Mouse (Mus musculus): ENCODE data around the gene Fkrp. TPM values are rescaled to one million over a fixed set of nuclear protein-coding genes. Genes with fewer than 3 reads are reported as not detected.

Fkrp gene
- polyA plus RNA-seq, 1 experiment from 2014 or later: 25.4 TPM

GRCm38 (mm10) chr7:16794886-16795285, 21.6 kb downstream of the Fkrp start:
- WGBS: 92% methylated on average over 5 of the region's 5 CpGs
- no peaks in the 10 kb centered on the region for H3K9me3 ChIP-seq (ENCODE audit: control insufficient read depth, low read length)

GRCm38 (mm10) chr7:16793010-16793725, 23.4 kb downstream of the Fkrp start:
- Histone ChIP-seq H3K4me3 (ENCODE audit: low read depth, low read length) (no peak overlapping the region), H3K4me2 (ENCODE audit: low read depth, severe bottlenecking) (no peak overlapping the region), H3K27me3 (ENCODE audit: control insufficient read depth, insufficient read depth, low read length) (no peaks in the 10 kb centered on the region), H3K36me3 (ENCODE audit: control insufficient read depth, insufficient read depth, low read length) (peaks cover 10% of the 10 kb centered on the region), H3K9me3 (ENCODE audit: control insufficient read depth, low read length) (no peaks in the 10 kb centered on the region), H3K9ac (ENCODE audit: low read length) (no peak overlapping the region), H3K27ac (replicated peaks; ENCODE audit: low read depth, low read length) (no peak overlapping the region), H3K4me1 (ENCODE audit: control insufficient read depth, insufficient read depth, low read length) (no peaks in the 10 kb centered on the region)
- WGBS: 87% methylated on average over 19 of the region's 19 CpGs
- DNase-seq (ENCODE audit: low spot score) (no peak), ATAC-seq (ENCODE audit: insufficient number of reproducible peaks, low FRiP score, low TSS enrichment, low read depth) (no peak)

More at GRCm38 (mm10) chr7:16794886-16795285, 21.6 kb downstream of the Fkrp start:
- Histone ChIP-seq H3K27ac (replicated peaks; ENCODE audit: low read depth, low read length) (no peak overlapping the region), H3K4me2 (ENCODE audit: low read depth, severe bottlenecking) (no peak overlapping the region), H3K4me1 (ENCODE audit: control insufficient read depth, insufficient read depth, low read length) (no peaks in the 10 kb centered on the region), H3K4me3 (ENCODE audit: low read depth, low read length) (no peak overlapping the region), H3K9ac (ENCODE audit: low read length) (no peak overlapping the region), H3K36me3 (ENCODE audit: control insufficient read depth, insufficient read depth, low read length) (peaks cover 11% of the 10 kb centered on the region), H3K27me3 (ENCODE audit: control insufficient read depth, insufficient read depth, low read length) (no peaks in the 10 kb centered on the region)
- no peak for ATAC-seq (ENCODE audit: insufficient number of reproducible peaks, low FRiP score, low TSS enrichment, low read depth)
- no peak for DNase-seq (ENCODE audit: low spot score)

- Histone ChIP-seq H3K27ac (replicated peaks; ENCODE audit: low read depth, low read length) (no peak overlapping the region), H3K4me3 (ENCODE audit: low read depth, low read length) (no peak overlapping the region), H3K9ac (ENCODE audit: low read length) (no peak overlapping the region), H3K9me3 (ENCODE audit: control insufficient read depth, low read length) (no peaks in the 10 kb centered on the region), H3K27me3 (ENCODE audit: control insufficient read depth, insufficient read depth, low read length) (no peaks in the 10 kb centered on the region), H3K4me1 (ENCODE audit: control insufficient read depth, insufficient read depth, low read length) (no peaks in the 10 kb centered on the region), H3K4me2 (ENCODE audit: low read depth, severe bottlenecking) (no peak overlapping the region), H3K36me3 (ENCODE audit: control insufficient read depth, insufficient read depth, low read length) (peaks cover 8% of the 10 kb centered on the region)
- DNase-seq (ENCODE audit: low spot score): no peak
- WGBS: 81% methylated on average over 5 of the region's 5 CpGs
- no peak for ATAC-seq (ENCODE audit: insufficient number of reproducible peaks, low FRiP score, low TSS enrichment, low read depth)
These were observed 24.2 kb downstream of the Fkrp start for GRCm38 (mm10) chr7:16792316-16792715.

- Histone ChIP-seq H3K36me3 (ENCODE audit: control insufficient read depth, insufficient read depth, low read length) (0 out of 2 replicates have a peak, but pooled peaks cover 4% of the 10 kb centered on the region), H3K4me3 (ENCODE audit: low read depth, low read length) (no peak overlapping the region), H3K27me3 (ENCODE audit: control insufficient read depth, insufficient read depth, low read length) (no peaks in the 10 kb centered on the region), H3K27ac (replicated peaks; ENCODE audit: low read depth, low read length) (no peak overlapping the region), H3K4me1 (ENCODE audit: control insufficient read depth, insufficient read depth, low read length) (peaks cover 22% of the 10 kb centered on the region), H3K9me3 (ENCODE audit: control insufficient read depth, low read length) (no peaks in the 10 kb centered on the region), H3K9ac (ENCODE audit: low read length) (no peak overlapping the region), H3K4me2 (ENCODE audit: low read depth, severe bottlenecking) (no peak overlapping the region)
- DNase-seq (ENCODE audit: low spot score) (no peak), ATAC-seq (ENCODE audit: insufficient number of reproducible peaks, low FRiP score, low TSS enrichment, low read depth) (no peak)
- 89% methylated on average over 8 of the region's 8 CpGs for WGBS
These were observed 30.9 kb downstream of the Fkrp start for GRCm38 (mm10) chr7:16785541-16786083.

GRCm38 (mm10) chr7:16784498-16784976, 32.0 kb downstream of the Fkrp start:
- Histone ChIP-seq H3K4me2 (ENCODE audit: low read depth, severe bottlenecking) (peak overlapping the region; percentile 99; the same call in 1 of the 2 replicates), H3K27ac (replicated peaks; ENCODE audit: low read depth, low read length) (no peak overlapping the region), H3K9me3 (ENCODE audit: control insufficient read depth, low read length) (no peaks in the 10 kb centered on the region), H3K4me3 (ENCODE audit: low read depth, low read length) (no peak overlapping the region), H3K4me1 (ENCODE audit: control insufficient read depth, insufficient read depth, low read length) (peaks cover 22% of the 10 kb centered on the region), H3K27me3 (ENCODE audit: control insufficient read depth, insufficient read depth, low read length) (no peaks in the 10 kb centered on the region), H3K36me3 (ENCODE audit: control insufficient read depth, insufficient read depth, low read length) (0 out of 2 replicates have a peak, but pooled peaks cover 3% of the 10 kb centered on the region), H3K9ac (ENCODE audit: low read length) (no peak overlapping the region; the same call in 1 of the 2 replicates)
- ATAC-seq (ENCODE audit: insufficient number of reproducible peaks, low FRiP score, low TSS enrichment, low read depth): no peak
- no peak for DNase-seq (ENCODE audit: low spot score)
- 74% methylated on average over 10 of the region's 10 CpGs for WGBS

- peak overlapping the region; percentile 77 for H3K4me3 ChIP-seq (ENCODE audit: low read depth, low read length)
- peak overlapping the region; percentile 51 for H3K9ac ChIP-seq (ENCODE audit: low read length)
- H3K4me1 ChIP-seq (ENCODE audit: control insufficient read depth, insufficient read depth, low read length): peaks cover 22% of the 10 kb centered on the region
- DNase-seq (ENCODE audit: low spot score) (peak; percentile 25), ATAC-seq (ENCODE audit: insufficient number of reproducible peaks, low FRiP score, low TSS enrichment, low read depth) (no peak)
- 0 out of 2 replicates have a peak, but pooled peaks cover 1% of the 10 kb centered on the region for H3K36me3 ChIP-seq (ENCODE audit: control insufficient read depth, insufficient read depth, low read length)
- H3K4me2 ChIP-seq (ENCODE audit: low read depth, severe bottlenecking): peak overlapping the region; percentile 99
- no peaks in the 10 kb centered on the region for H3K27me3 ChIP-seq (ENCODE audit: control insufficient read depth, insufficient read depth, low read length)
- 44% methylated on average over 17 of the region's 17 CpGs for WGBS
- no peaks in the 10 kb centered on the region for H3K9me3 ChIP-seq (ENCODE audit: control insufficient read depth, low read length)
- H3K27ac ChIP-seq (replicated peaks; ENCODE audit: low read depth, low read length): no peak overlapping the region
These were observed 32.6 kb downstream of the Fkrp start for GRCm38 (mm10) chr7:16783758-16784415.

GRCm38 (mm10) chr7:16783224-16783688, 33.3 kb downstream of the Fkrp start:
- H3K9me3 ChIP-seq (ENCODE audit: control insufficient read depth, low read length): no peaks in the 10 kb centered on the region
- H3K36me3 ChIP-seq (ENCODE audit: control insufficient read depth, insufficient read depth, low read length): no peaks in the 10 kb centered on the region
- no peak overlapping the region for H3K27ac ChIP-seq (replicated peaks; ENCODE audit: low read depth, low read length)
- no peaks in the 10 kb centered on the region for H3K27me3 ChIP-seq (ENCODE audit: control insufficient read depth, insufficient read depth, low read length)
- H3K9ac ChIP-seq (ENCODE audit: low read length): peak overlapping the region; percentile 51
- peaks cover 22% of the 10 kb centered on the region for H3K4me1 ChIP-seq (ENCODE audit: control insufficient read depth, insufficient read depth, low read length)
- DNase-seq (ENCODE audit: low spot score) (no peak), ATAC-seq (ENCODE audit: insufficient number of reproducible peaks, low FRiP score, low TSS enrichment, low read depth) (no peak)
- peak overlapping the region; percentile 99 for H3K4me2 ChIP-seq (ENCODE audit: low read depth, severe bottlenecking)
- WGBS: 16% methylated on average over 10 of the region's 10 CpGs
- peak overlapping the region; percentile 77 for H3K4me3 ChIP-seq (ENCODE audit: low read depth, low read length)

- Histone ChIP-seq H3K27ac (replicated peaks; ENCODE audit: low read depth, low read length) (no peak overlapping the region), H3K27me3 (ENCODE audit: control insufficient read depth, insufficient read depth, low read length) (no peaks in the 10 kb centered on the region), H3K4me2 (ENCODE audit: low read depth, severe bottlenecking) (peak overlapping the region; percentile 99), H3K9me3 (ENCODE audit: control insufficient read depth, low read length) (no peaks in the 10 kb centered on the region), H3K36me3 (ENCODE audit: control insufficient read depth, insufficient read depth, low read length) (no peaks in the 10 kb centered on the region), H3K4me1 (ENCODE audit: control insufficient read depth, insufficient read depth, low read length) (peaks cover 22% of the 10 kb centered on the region), H3K4me3 (ENCODE audit: low read depth, low read length) (peak overlapping the region; percentile 77), H3K9ac (ENCODE audit: low read length) (peak overlapping the region; percentile 76)
- DNase-seq (ENCODE audit: low spot score) (no peak), ATAC-seq (ENCODE audit: insufficient number of reproducible peaks, low FRiP score, low TSS enrichment, low read depth) (no peak)
- WGBS: 2% methylated on average over 11 of the region's 11 CpGs
These were observed 33.9 kb downstream of the Fkrp start for GRCm38 (mm10) chr7:16782555-16783125.
